Mouse (Mus musculus): Measurements from ENCODE around the gene Coa5. TPM values are rescaled to one million over a fixed set of nuclear protein-coding genes. Genes with fewer than 3 reads are reported as not detected.

The Coa5 gene
- polyA plus RNA-seq, 1 experiment from 2014 or later = 44.2 TPM

DNA sequence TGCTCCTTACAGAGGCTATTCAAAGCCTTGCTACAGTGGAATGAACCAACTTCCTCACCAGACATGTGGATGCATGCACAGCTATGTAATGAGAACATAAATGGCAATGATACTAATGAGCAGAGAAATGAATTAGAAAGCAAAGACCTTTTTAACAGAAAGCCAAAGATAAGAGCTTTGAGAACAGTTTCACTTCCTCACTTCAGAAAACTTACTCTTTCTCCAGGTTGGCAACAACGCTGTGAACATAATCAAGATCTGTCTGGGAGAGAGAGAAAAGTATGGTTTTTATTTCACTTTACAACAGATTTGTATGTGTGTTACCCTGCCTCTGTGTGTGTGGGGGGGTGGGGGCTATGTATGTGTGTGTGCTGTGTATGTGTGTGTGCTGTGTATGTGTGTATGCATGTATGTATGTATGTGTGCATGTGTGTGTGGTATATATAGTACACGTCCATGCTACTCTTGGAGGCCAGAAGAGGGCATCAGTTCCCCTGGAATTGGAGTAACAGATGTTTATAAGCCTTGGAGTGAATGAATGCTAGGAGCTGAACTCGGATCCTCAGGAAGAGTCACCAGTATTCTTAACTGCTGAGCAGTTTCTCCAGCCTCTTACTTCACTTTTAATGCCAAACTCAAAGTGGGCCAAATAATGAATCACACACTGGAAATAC lies 36.6 kb upstream of the Coa5 start:
- no peak for ATAC-seq
- H3K4me3 ChIP-seq = no peak overlapping the region
- no peaks in the 10 kb centered on the region for H3K27me3 ChIP-seq
- H3K36me3 ChIP-seq (ENCODE audit: poor library complexity, severe bottlenecking) = no peaks in the 10 kb centered on the region
- H3K9ac ChIP-seq = no peak overlapping the region
- H3K4me2 ChIP-seq = no peak overlapping the region
- H3K9me3 ChIP-seq (replicated peaks) = no peaks in the 10 kb centered on the region
- WGBS = 90% methylated on average over 3 of the region's 3 CpGs
- H3K4me1 ChIP-seq = no peaks in the 10 kb centered on the region
- H3K27ac ChIP-seq = no peak overlapping the region

DNA sequence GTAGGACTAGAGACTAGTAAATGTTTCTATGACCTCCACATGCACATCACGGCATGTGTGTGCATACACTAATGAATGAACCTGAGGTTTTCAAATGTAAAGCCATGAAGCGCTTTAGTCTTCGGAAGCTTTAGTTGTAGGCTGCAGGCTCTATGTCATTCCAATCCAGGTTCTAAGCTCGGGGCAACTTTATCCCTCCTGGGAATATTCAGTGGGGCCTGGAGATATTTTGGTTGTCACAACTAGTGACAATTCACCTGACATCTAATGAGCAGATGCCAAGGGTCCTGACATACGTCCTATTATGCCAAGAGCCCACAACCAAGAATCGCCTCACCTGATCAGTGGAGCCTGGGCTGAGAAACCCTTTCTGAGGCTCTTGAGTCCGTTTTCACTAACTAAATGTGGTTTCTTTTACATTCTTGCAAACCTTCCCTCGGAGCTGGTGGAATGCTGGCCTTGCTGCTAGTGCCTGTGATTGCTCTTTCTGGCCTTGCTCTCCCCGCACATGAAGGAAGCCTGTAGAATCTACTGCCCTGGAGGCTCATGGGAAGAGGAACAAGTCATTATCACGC lies 35.1 kb upstream of the Coa5 start:
- H3K36me3 ChIP-seq (ENCODE audit: poor library complexity, severe bottlenecking) = no peaks in the 10 kb centered on the region
- 90% methylated on average over 10 of the region's 10 CpGs for WGBS
- no peak overlapping the region for H3K27ac ChIP-seq
- H3K9ac ChIP-seq = no peak overlapping the region
- H3K4me3 ChIP-seq = no peak overlapping the region
- no peak for ATAC-seq
- no peaks in the 10 kb centered on the region for H3K4me1 ChIP-seq
- no peaks in the 10 kb centered on the region for H3K27me3 ChIP-seq
- H3K4me2 ChIP-seq = no peak overlapping the region
- H3K9me3 ChIP-seq (replicated peaks) = no peaks in the 10 kb centered on the region

DNA sequence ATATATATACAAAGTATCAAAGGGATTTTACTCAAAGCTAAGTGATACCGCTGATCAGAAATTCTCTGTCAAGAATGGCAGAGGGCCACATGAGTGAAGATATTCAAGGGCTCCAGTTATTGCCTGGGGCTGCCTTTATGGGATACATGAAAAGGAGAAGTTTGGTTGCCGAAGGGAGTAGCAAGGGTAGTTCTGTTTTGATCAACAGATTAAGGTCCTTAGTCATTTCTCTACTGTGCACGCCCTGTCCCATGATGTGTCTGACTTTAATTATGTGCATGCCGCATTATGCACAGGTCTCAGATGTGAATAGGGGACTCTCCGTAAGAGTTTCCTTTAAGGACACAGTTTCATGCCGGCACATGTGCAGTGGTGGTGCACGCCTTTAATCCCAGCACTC lies 27.6 kb upstream of the Coa5 start:
- Histone ChIP-seq H3K36me3 (ENCODE audit: poor library complexity, severe bottlenecking) (no peaks in the 10 kb centered on the region), H3K27ac (no peak overlapping the region), H3K4me3 (no peak overlapping the region), H3K4me2 (no peak overlapping the region), H3K27me3 (no peaks in the 10 kb centered on the region), H3K4me1 (no peaks in the 10 kb centered on the region), H3K9me3 (replicated peaks) (no peaks in the 10 kb centered on the region), H3K9ac (no peak overlapping the region)
- 90% methylated on average over 7 of the region's 7 CpGs for WGBS
- no peak for ATAC-seq

DNA sequence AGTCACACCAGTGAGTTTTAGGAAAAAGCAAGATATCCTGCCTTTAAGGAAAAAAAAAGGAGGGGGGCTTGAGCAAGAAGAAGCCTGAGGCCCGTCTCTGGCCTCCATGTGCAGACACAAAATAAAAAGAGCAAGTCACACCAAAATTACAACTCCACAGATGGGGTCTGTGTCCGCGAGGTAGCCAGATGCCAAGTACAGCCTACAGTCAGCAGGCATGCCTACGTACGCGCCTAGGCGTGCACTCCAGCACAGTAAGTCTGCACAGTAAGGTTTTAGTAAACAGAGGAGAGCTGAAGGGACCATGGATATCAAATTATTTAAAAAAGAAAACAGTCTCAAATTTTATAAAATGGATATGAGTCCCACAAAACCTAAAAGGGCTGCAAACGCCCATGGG lies 21.4 kb upstream of the Coa5 start:
- Histone ChIP-seq H3K36me3 (ENCODE audit: poor library complexity, severe bottlenecking) (no peaks in the 10 kb centered on the region; the same call in 1 of the 2 replicates), H3K9me3 (replicated peaks) (no peaks in the 10 kb centered on the region), H3K4me1 (no peaks in the 10 kb centered on the region), H3K9ac (no peak overlapping the region), H3K4me3 (no peak overlapping the region), H3K27ac (no peak overlapping the region), H3K4me2 (no peak overlapping the region), H3K27me3 (no peaks in the 10 kb centered on the region)
- 92% methylated on average over 8 of the region's 8 CpGs for WGBS
- ATAC-seq = no peak

DNA sequence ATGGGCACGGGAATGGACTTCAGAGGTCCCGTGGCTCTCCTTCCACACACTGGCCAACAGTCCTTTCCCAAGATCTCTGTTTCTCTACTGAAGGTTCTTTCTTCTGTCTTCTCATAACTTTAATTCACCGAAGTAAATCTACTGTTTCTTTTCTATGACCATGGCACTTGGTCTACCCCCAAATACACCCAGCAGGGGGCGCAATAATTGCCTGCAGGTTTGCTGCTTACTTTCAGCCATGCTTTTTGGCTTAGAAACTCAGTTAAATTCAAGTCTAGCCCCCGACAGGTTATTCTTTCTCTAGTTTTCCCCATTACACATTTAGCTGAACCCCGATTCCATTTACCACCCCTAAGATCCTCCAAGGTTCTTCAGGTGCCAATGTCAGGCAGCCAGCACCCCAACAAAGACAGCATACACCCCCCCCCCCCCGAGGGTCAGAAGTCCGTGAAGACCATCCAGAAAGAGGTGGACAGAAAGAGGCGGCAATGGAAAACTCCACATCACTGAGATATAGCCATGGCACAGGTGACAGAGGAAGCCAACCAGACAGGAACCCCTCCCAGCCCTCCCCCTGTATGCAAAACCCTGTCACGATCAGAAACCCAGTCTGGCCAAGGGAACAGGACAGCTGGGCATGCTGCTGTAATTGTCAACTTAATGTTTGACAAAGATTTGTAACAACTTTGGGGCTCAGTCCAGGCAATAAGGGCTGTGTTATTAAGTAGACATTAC lies 18.6 kb upstream of the Coa5 start:
- Histone ChIP-seq H3K9ac (no peak overlapping the region), H3K9me3 (replicated peaks) (no peaks in the 10 kb centered on the region), H3K27ac (no peak overlapping the region), H3K4me1 (no peaks in the 10 kb centered on the region), H3K4me3 (no peak overlapping the region), H3K36me3 (ENCODE audit: poor library complexity, severe bottlenecking) (peaks cover 2% of the 10 kb centered on the region), H3K27me3 (no peaks in the 10 kb centered on the region), H3K4me2 (no peak overlapping the region)
- 79% methylated on average over 10 of the region's 10 CpGs for WGBS
- ATAC-seq = no peak

- Histone ChIP-seq H3K36me3 (ENCODE audit: poor library complexity, severe bottlenecking) (peaks cover 50% of the 10 kb centered on the region), H3K27me3 (no peaks in the 10 kb centered on the region), H3K9ac (no peak overlapping the region), H3K9me3 (replicated peaks) (no peaks in the 10 kb centered on the region), H3K4me2 (no peak overlapping the region), H3K27ac (no peak overlapping the region), H3K4me3 (no peak overlapping the region), H3K4me1 (no peaks in the 10 kb centered on the region)
- ATAC-seq = no peak
- 92% methylated on average over 16 of the region's 16 CpGs for WGBS
These were observed 13.2 kb upstream of the Coa5 start for GRCm38 (mm10) chr1:37442848-37443835.

DNA sequence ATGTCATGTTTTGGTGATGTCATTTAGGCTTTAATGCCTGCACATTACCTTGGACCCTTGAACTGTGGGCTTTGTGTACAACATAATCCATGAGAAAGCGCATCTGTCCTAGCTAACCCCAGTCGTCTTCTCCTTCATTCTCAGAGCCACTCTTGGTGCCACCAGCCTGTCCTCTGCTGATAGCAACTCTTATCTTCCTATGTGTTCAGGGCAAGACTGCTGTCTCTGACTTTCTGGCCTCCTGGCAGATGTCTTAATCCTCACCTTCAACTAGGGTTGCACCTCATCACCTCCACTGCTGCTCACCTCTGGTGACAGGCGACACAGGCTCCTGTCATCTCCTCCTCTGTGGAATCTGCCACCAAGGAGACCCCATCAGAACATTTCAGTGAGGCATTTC lies 6.5 kb upstream of the Coa5 start:
- 89% methylated on average over 3 of the region's 3 CpGs for WGBS
- Histone ChIP-seq H3K27me3 (no peaks in the 10 kb centered on the region), H3K4me2 (no peak overlapping the region), H3K9me3 (replicated peaks) (no peaks in the 10 kb centered on the region), H3K4me3 (no peak overlapping the region), H3K9ac (no peak overlapping the region), H3K27ac (no peak overlapping the region), H3K4me1 (peaks cover 14% of the 10 kb centered on the region), H3K36me3 (ENCODE audit: poor library complexity, severe bottlenecking) (peaks cover 81% of the 10 kb centered on the region)
- no peak for ATAC-seq

- no peak overlapping the region; the same call in 1 of the 2 replicates for H3K27ac ChIP-seq
- peak overlapping the region; percentile 93 for H3K9ac ChIP-seq
- WGBS = 2% methylated on average over 40 of the region's 40 CpGs
- H3K27me3 ChIP-seq = no peaks in the 10 kb centered on the region
- H3K36me3 ChIP-seq (ENCODE audit: poor library complexity, severe bottlenecking) = peaks cover 40% of the 10 kb centered on the region
- ATAC-seq = peak; percentile 4; the same call in 1 of the 2 replicates
- H3K4me2 ChIP-seq = peak overlapping the region; percentile 93
- H3K4me1 ChIP-seq = peaks cover 34% of the 10 kb centered on the region
- no peaks in the 10 kb centered on the region for H3K9me3 ChIP-seq (replicated peaks)
- H3K4me3 ChIP-seq = peak overlapping the region; percentile 91
These were observed 466 bp upstream of the Coa5 start for GRCm38 (mm10) chr1:37430297-37430840.

GRCm38 (mm10) chr1:37428911-37429310 lies 992 bp downstream of the Coa5 start:
- H3K27ac ChIP-seq = no peak overlapping the region
- peak overlapping the region; percentile 93 for H3K9ac ChIP-seq
- H3K4me1 ChIP-seq = peaks cover 34% of the 10 kb centered on the region
- 69% methylated on average over 2 of the region's 2 CpGs for WGBS
- H3K36me3 ChIP-seq (ENCODE audit: poor library complexity, severe bottlenecking) = peaks cover 40% of the 10 kb centered on the region
- H3K4me2 ChIP-seq = peak overlapping the region; percentile 93
- no peak for ATAC-seq
- no peaks in the 10 kb centered on the region for H3K27me3 ChIP-seq
- no peaks in the 10 kb centered on the region for H3K9me3 ChIP-seq (replicated peaks)
- H3K4me3 ChIP-seq = peak overlapping the region; percentile 91

- Histone ChIP-seq H3K27ac (no peak overlapping the region), H3K4me2 (no peak overlapping the region), H3K9me3 (replicated peaks) (no peaks in the 10 kb centered on the region), H3K27me3 (no peaks in the 10 kb centered on the region), H3K4me1 (peaks cover 29% of the 10 kb centered on the region), H3K4me3 (no peak overlapping the region), H3K36me3 (ENCODE audit: poor library complexity, severe bottlenecking) (peaks cover 35% of the 10 kb centered on the region), H3K9ac (no peak overlapping the region)
- no peak for ATAC-seq
- WGBS = 96% methylated on average over 8 of the region's 8 CpGs
These were observed 2.6 kb downstream of the Coa5 start for GRCm38 (mm10) chr1:37427144-37427875.

DNA sequence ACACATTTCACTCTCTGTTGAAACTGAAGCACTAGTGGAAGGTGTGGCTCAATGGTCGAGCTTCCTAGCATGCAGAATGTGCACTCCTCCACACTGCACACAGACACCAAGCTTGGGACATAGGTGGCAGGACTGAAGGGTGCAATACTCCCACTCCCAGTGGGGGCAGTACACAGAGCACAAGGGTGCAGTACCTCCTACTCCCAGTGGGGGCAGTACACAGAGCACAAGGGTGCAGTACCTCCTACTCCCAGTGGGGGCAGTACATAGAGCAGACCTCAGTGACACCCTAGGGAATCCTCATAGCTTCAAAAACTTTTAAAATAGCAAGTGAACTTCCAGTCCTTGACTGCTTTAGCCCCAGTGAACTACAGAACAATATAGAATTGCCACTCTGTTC lies 10.5 kb downstream of the Coa5 start:
- Histone ChIP-seq H3K27ac (no peak overlapping the region), H3K36me3 (ENCODE audit: poor library complexity, severe bottlenecking) (peaks cover 56% of the 10 kb centered on the region), H3K27me3 (no peaks in the 10 kb centered on the region), H3K9ac (no peak overlapping the region), H3K4me2 (no peak overlapping the region), H3K4me3 (no peak overlapping the region), H3K4me1 (no peaks in the 10 kb centered on the region), H3K9me3 (replicated peaks) (peaks cover 4% of the 10 kb centered on the region; the same call in 1 of the 2 replicates)
- WGBS = 97% methylated on average over 1 of the region's 1 CpGs
- ATAC-seq = no peak

All from forebrain, embryonic 13.5 days (tissue).